Mouse (Mus musculus) common myeloid progenitor, adult 5-6 weeks (primary cell): ENCODE measurements around the gene Scn4b. TPM values are rescaled to one million over a fixed set of nuclear protein-coding genes. Genes with fewer than 3 reads are reported as not detected.
A peak's percentile ranks its signal among the peaks of the same experiment; 100 is the strongest.

Experiments used
- ATAC-seq: replicated peaks from 2 replicates; pipeline ENCODE4 v1.8.0; 2016; ENCODE audit warnings: low read depth, mild to moderate bottlenecking, moderate TSS enrichment, inconsistent platforms; ENCODE audit not compliant: poor library complexity, severe bottlenecking
- total RNA-seq: library from RNA; stranded (forward); fragments of 200-1000, 187-1606 nt; gene quantifications from 2 replicates; pipeline ENCODE4 v1.2.3, GENCODE M21; 2017

Scn4b gene
- total RNA-seq = not detected in 2 replicates

- peak; percentile 55 for ATAC-seq
These were observed at the start of gene Scn4b for GRCm38 (mm10) chr9:45138191-45139032. Gene Scn4b (plus strand): TSS chr9:45138395.

- ATAC-seq = 0 out of 2 replicates have a peak, but pooled peaks have one; percentile 18
These were observed 47.4 kb upstream of the Scn4b start for GRCm38 (mm10) chr9:45090811-45091210.

GRCm38 (mm10) chr9:45092641-45093040 lies 45.6 kb upstream of the Scn4b start:
- ATAC-seq = no peak

- ATAC-seq = peak; percentile 34; the same call in 1 of the 2 replicates
These were observed 42.9 kb upstream of the Scn4b start for GRCm38 (mm10) chr9:45095149-45095937.

- ATAC-seq = no peak
These were observed 40.3 kb upstream of the Scn4b start for GRCm38 (mm10) chr9:45097877-45098276.

GRCm38 (mm10) chr9:45098426-45098825 lies 39.8 kb upstream of the Scn4b start:
- ATAC-seq = peak; percentile 81

- ATAC-seq = no peak
These were observed 35.7 kb upstream of the Scn4b start for GRCm38 (mm10) chr9:45102528-45102927.

- ATAC-seq = no peak
These were observed 34.8 kb upstream of the Scn4b start for GRCm38 (mm10) chr9:45103211-45103979.

GRCm38 (mm10) chr9:45105596-45106374 lies 32.4 kb upstream of the Scn4b start:
- ATAC-seq = no peak

- no peak for ATAC-seq
These were observed 22.5 kb upstream of the Scn4b start for GRCm38 (mm10) chr9:45115706-45116105.

GRCm38 (mm10) chr9:45116819-45117218 lies 21.4 kb upstream of the Scn4b start:
- peak; percentile 55 for ATAC-seq

- no peak for ATAC-seq
These were observed 20.3 kb upstream of the Scn4b start, which contains the start of gene Scn2b for GRCm38 (mm10) chr9:45117741-45118431. Gene Scn2b (plus strand): TSS chr9:45117782.

- ATAC-seq = no peak
These were observed 19.6 kb upstream of the Scn4b start for GRCm38 (mm10) chr9:45118552-45118951.

GRCm38 (mm10) chr9:45119316-45119953 lies 18.8 kb upstream of the Scn4b start:
- ATAC-seq = no peak

- ATAC-seq = no peak
These were observed 18.2 kb upstream of the Scn4b start for GRCm38 (mm10) chr9:45119954-45120530.

GRCm38 (mm10) chr9:45120567-45120966 lies 17.6 kb upstream of the Scn4b start:
- no peak for ATAC-seq

- ATAC-seq = no peak
These were observed 17.2 kb upstream of the Scn4b start for GRCm38 (mm10) chr9:45121001-45121400.

GRCm38 (mm10) chr9:45121769-45122168 lies 16.4 kb upstream of the Scn4b start:
- ATAC-seq = peak; percentile 71
